Mouse (Mus musculus) CH12.LX (cell line): ENCODE measurements around the gene Zscan5b.

ENCODE experiments used
- CTCF ChIP-seq, 2 experiments: IDR thresholded peaks in 1 of 2; conservative IDR thresholded peaks in 1 of 2; 2 replicates each; pipeline ENCODE4 v1.5.1; 2011 to 2012; ENCODE audit warnings: low read depth in 2 of 2, low read length in 2 of 2, improper control_type of control experiment in 1 of 2, inconsistent platforms in 1 of 2, mild to moderate bottlenecking in 1 of 2, moderate library complexity in 1 of 2
- MAFK ChIP-seq: IDR thresholded peaks from 2 replicates; pipeline ENCODE4 v1.6.1; 2011; ENCODE audit warnings: low read length, improper control_type of control experiment; ENCODE audit not compliant: insufficient replicate concordance
- MAX ChIP-seq: IDR thresholded peaks from 2 replicates; pipeline ENCODE4 v1.6.1; 2011; ENCODE audit warnings: low read length, improper control_type of control experiment
- MEF2A ChIP-seq: IDR thresholded peaks from 2 replicates; pipeline ENCODE4 v1.6.1; 2014; ENCODE audit warnings: low read depth, mild to moderate bottlenecking, inconsistent platforms, low read length, improper control_type of control experiment, borderline replicate concordance
- POLR2A ChIP-seq: IDR thresholded peaks from 2 replicates; pipeline ENCODE4 v1.6.1; 2011; ENCODE audit warnings: low read depth, mild to moderate bottlenecking, improper control_type of control experiment, low read length
- POLR2AphosphoS2 ChIP-seq: IDR thresholded peaks from 2 replicates; pipeline ENCODE4 v1.6.1; 2011; ENCODE audit warnings: low read depth, low read length, improper control_type of control experiment
- ZNF384 ChIP-seq: IDR thresholded peaks from 2 replicates; pipeline ENCODE4 v1.6.1; 2012; ENCODE audit warnings: low read depth, low read length, improper control_type of control experiment, inconsistent platforms

- TF ChIP-seq CTCF (conservative IDR thresholded peaks at IDR 0.05 in 1 of 2, IDR thresholded peaks at IDR 0.05 in 1 of 2; ENCODE audit: low read depth in 2 of 2, low read length in 2 of 2), result no peak
- TF ChIP-seq MEF2A, result no peak
- no peak for TF ChIP-seq ZNF384
- TF ChIP-seq POLR2A, result no peak
- TF ChIP-seq MAX, result no peak
- no peak for TF ChIP-seq MAFK
- no peak for TF ChIP-seq POLR2AphosphoS2
Observed at GRCm38 (mm10) chr7:6185391-6185790, 36.7 kb upstream of the Zscan5b start.
